Mouse (Mus musculus) liver, embryonic 14.5 days (tissue): ENCODE measurements at regions not wholly inside any gene's neighbourhood (a gene's known extent, or its start where the extent isn't known, plus 50 kb on each side); places are given as distances from the start of the nearest gene placed in this dataset.

ENCODE experiments used
- ATAC-seq: fragments of 200-750 bp; cut with Nextera tagmentation; 2 replicates; pipeline ENCODE4 v1.8.0; 2017; ENCODE audit warnings: moderate number of reproducible peaks, mild to moderate bottlenecking, moderate library complexity; ENCODE audit not compliant: insufficient read depth
- DNase-seq, 3 experiments: peaks; one replicate each; pipeline ENCODE4 v3.0.0-alpha.2; 2012 to 2013; ENCODE audit warnings: low read depth in 3 of 3, low spot score in 3 of 3
- H3K27ac ChIP-seq: fragments of 300-500 bp; sonication (generic); 2 replicates; pipeline ENCODE4 v1.5.1; 2014; ENCODE audit warnings: moderate library complexity, mild to moderate bottlenecking, control low read depth, inconsistent platforms
- H3K27me3 ChIP-seq: fragments of 300-500 bp; sonication (generic); 2 replicates; pipeline ENCODE4 v1.6.1; 2014; ENCODE audit warnings: mild to moderate bottlenecking, low read length, moderate library complexity; ENCODE audit not compliant: control insufficient read depth, insufficient read depth
- H3K36me3 ChIP-seq: fragments of 300-500 bp; sonication (generic); replicated peaks from 2 replicates; pipeline ENCODE4 v1.6.1; 2014; ENCODE audit warnings: low read depth; ENCODE audit not compliant: control insufficient read depth, insufficient read depth
- H3K4me1 ChIP-seq, 2 experiments: fragments of 200-500 bp in 1 of 2; fragments of 300-500 bp in 1 of 2; sonication (generic) in 1 of 2; replicated peaks; 2 replicates each; pipeline ENCODE4 v1.6.1; 2012 to 2014; ENCODE audit warnings: antibody characterized with exemption in 1 of 2, inconsistent platforms in 1 of 2, low read length in 1 of 2; ENCODE audit not compliant: control insufficient read depth in 2 of 2, insufficient read depth in 2 of 2
- H3K4me2 ChIP-seq: fragments of 300-500 bp; sonication (generic); 2 replicates; pipeline ENCODE4 v1.6.1; 2014; ENCODE audit warnings: low read depth, mild to moderate bottlenecking, control low read depth, moderate library complexity
- H3K4me3 ChIP-seq, 2 experiments: fragments of 200-500 bp in 1 of 2; fragments of 300-500 bp in 1 of 2; sonication (generic) in 1 of 2; 2 replicates each; pipeline ENCODE4 v1.5.1; 2012 to 2014; ENCODE audit warnings: low read depth in 2 of 2, low read length in 2 of 2, mild to moderate bottlenecking in 2 of 2, control low read depth in 1 of 2, inconsistent platforms in 1 of 2, moderate library complexity in 1 of 2; ENCODE audit not compliant: insufficient read depth in 1 of 2
- H3K9ac ChIP-seq: fragments of 300-500 bp; sonication (generic); replicated peaks from 2 replicates; pipeline ENCODE4 v1.6.1; 2014; ENCODE audit warnings: mild to moderate bottlenecking, control low read depth, moderate library complexity
- H3K9me3 ChIP-seq: fragments of 300-500 bp; sonication (generic); 2 replicates; pipeline ENCODE4 v1.6.1; 2016; ENCODE audit warnings: low read length, mixed read lengths; ENCODE audit not compliant: control insufficient read depth
- CTCF ChIP-seq: IDR thresholded peaks from 2 replicates; pipeline ENCODE4 v1.5.1; 2016; ENCODE audit warnings: antibody characterized with exemption, low read depth, control low read depth
- EP300 ChIP-seq: IDR thresholded peaks from 2 replicates; pipeline ENCODE4 v1.6.1; 2016; ENCODE audit warnings: antibody characterized with exemption, low read depth
- WGBS: fragments of 180-500 bp; shearing (Covaris S2); extraction: QIAGEN DNeasy Blood & Tissue Kit; methylation state at CpG from one replicate; pipeline ENCODE4 v1.1.7; 2014; ENCODE audit not compliant: insufficient replicate concordance; 5-methylcytosine and 5-hydroxymethylcytosine counted together

- H3K4me2 ChIP-seq, result no peak overlapping the region
- 55% methylated on average over 5 of the region's 5 CpGs for WGBS
- DNase-seq, result no peak
These were observed 298.9 kb downstream of the 3100002H09Rik start for GRCm38 (mm10) chr4:124311657-124312056.

GRCm38 (mm10) chr4:124310594-124310993, 300.0 kb downstream of the 3100002H09Rik start:
- DNase-seq, result no peak
- ATAC-seq, result no peak
- H3K9me3 ChIP-seq, result no peaks in the 10 kb centered on the region
- H3K27ac ChIP-seq, result no peak overlapping the region
- no peaks in the 10 kb centered on the region for H3K4me1 ChIP-seq
- no peak overlapping the region for H3K4me3 ChIP-seq
- H3K4me2 ChIP-seq, result no peak overlapping the region
- no peaks in the 10 kb centered on the region for H3K36me3 ChIP-seq
- 18% methylated on average over 10 of the region's 10 CpGs for WGBS
- TF ChIP-seq EP300, result no peak
- TF ChIP-seq CTCF, result no peak
- H3K9ac ChIP-seq, result no peak overlapping the region
- no peaks in the 10 kb centered on the region for H3K27me3 ChIP-seq

More at GRCm38 (mm10) chr4:124311657-124312056, 298.9 kb downstream of the 3100002H09Rik start:
- no peaks in the 10 kb centered on the region for H3K4me1 ChIP-seq
- H3K9ac ChIP-seq, result no peak overlapping the region
- H3K36me3 ChIP-seq, result no peaks in the 10 kb centered on the region
- H3K27ac ChIP-seq, result no peak overlapping the region
- H3K27me3 ChIP-seq, result no peaks in the 10 kb centered on the region
- ATAC-seq, result no peak
- TF ChIP-seq EP300, result no peak
- TF ChIP-seq CTCF, result no peak
- H3K4me3 ChIP-seq, result no peak overlapping the region
- H3K9me3 ChIP-seq, result no peaks in the 10 kb centered on the region

GRCm38 (mm10) chr4:124305871-124306555, 304.6 kb downstream of the 3100002H09Rik start:
- ATAC-seq (no peak), DNase-seq (no peak)
- TF ChIP-seq CTCF (no peak), EP300 (no peak)
- Histone ChIP-seq H3K27ac (no peak overlapping the region), H3K9ac (no peak overlapping the region), H3K27me3 (no peaks in the 10 kb centered on the region), H3K9me3 (no peaks in the 10 kb centered on the region), H3K4me1 (no peaks in the 10 kb centered on the region), H3K4me2 (no peak overlapping the region), H3K36me3 (no peaks in the 10 kb centered on the region), H3K4me3 (no peak overlapping the region)
- WGBS, result 52% methylated on average over 10 of the region's 10 CpGs

GRCm38 (mm10) chr4:124302950-124303349, 307.7 kb downstream of the 3100002H09Rik start:
- no peaks in the 10 kb centered on the region for H3K36me3 ChIP-seq
- TF ChIP-seq EP300, result no peak
- no peak for TF ChIP-seq CTCF
- DNase-seq (no peak), ATAC-seq (no peak)
- H3K4me2 ChIP-seq, result no peak overlapping the region
- no peaks in the 10 kb centered on the region for H3K27me3 ChIP-seq
- WGBS, result 56% methylated on average over 7 of the region's 7 CpGs
- no peaks in the 10 kb centered on the region for H3K9me3 ChIP-seq
- H3K9ac ChIP-seq, result no peak overlapping the region
- no peak overlapping the region for H3K4me3 ChIP-seq
- no peak overlapping the region for H3K27ac ChIP-seq
- H3K4me1 ChIP-seq, result no peaks in the 10 kb centered on the region

- WGBS, result 57% methylated on average over 10 of the region's 10 CpGs
- no peaks in the 10 kb centered on the region for H3K9me3 ChIP-seq
- H3K36me3 ChIP-seq, result no peaks in the 10 kb centered on the region
- H3K27me3 ChIP-seq, result no peaks in the 10 kb centered on the region
- H3K4me3 ChIP-seq, result no peak overlapping the region
- no peak overlapping the region for H3K4me2 ChIP-seq
- no peak overlapping the region for H3K9ac ChIP-seq
- H3K27ac ChIP-seq, result no peak overlapping the region
- no peak for TF ChIP-seq CTCF
- no peak for TF ChIP-seq EP300
- no peaks in the 10 kb centered on the region for H3K4me1 ChIP-seq
- ATAC-seq (no peak), DNase-seq (no peak)
These were observed 311.8 kb downstream of the 3100002H09Rik start for GRCm38 (mm10) chr4:124298667-124299437.
